Mouse (Mus musculus): ENCODE measurements around the gene Upk1a.

Upk1a gene

GRCm38 (mm10) chr7:30581547-30581946, 31.1 kb downstream of the Upk1a start:
- no peak for DNase-seq (ENCODE audit: low read depth in 2 of 2, low spot score in 2 of 2)

- no peak for DNase-seq (ENCODE audit: low read depth in 2 of 2, low spot score in 2 of 2)
Observed at GRCm38 (mm10) chr7:30579950-30580349, 32.7 kb downstream of the Upk1a start.

GRCm38 (mm10) chr7:30572969-30573368, 39.7 kb downstream of the Upk1a start:
- DNase-seq (ENCODE audit: low read depth in 2 of 2, low spot score in 2 of 2) = no peak

DNA sequence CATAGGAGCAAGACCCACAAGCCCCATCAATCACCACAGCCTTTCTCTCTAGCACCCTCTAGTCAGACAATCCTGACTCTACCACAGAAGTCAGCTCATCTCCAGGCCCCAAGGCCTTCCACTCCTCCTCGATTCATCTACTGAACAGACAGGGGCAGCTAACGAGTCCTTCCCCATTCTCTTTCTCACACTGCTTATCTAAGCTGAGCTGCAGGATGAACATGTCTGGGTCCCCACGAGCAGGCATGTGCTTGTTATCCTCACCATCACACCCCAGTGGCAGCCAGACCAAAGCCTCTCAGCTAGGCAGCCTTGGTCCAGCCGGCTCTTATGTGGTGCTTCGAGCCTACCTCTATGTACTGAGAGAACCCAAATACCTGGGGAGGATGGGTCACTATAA, 40.3 kb downstream of the Upk1a start:
- DNase-seq (ENCODE audit: low read depth in 2 of 2, low spot score in 2 of 2) = no peak

DNA sequence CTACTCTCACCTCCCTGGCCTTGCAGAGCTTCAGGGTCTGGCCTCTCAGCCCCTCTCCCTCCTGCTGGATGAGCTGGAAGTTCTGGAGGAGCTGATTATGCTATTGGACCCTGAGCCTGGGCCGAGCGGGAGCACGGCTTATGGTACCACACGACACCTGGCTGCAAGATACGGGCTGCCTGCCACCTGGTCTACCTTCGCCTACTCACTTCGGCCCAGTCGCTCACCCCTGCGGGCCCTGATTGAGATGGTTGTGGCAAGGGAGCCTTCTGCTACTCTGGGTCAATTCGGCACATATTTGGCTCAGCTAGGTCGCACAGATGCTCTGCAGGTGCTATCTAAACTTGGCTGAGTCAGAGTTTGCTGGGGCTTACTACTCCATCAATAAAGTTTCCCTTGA, 45.1 kb downstream of the Upk1a start:
- DNase-seq (ENCODE audit: low read depth in 2 of 2, low spot score in 2 of 2) = no peak

DNA sequence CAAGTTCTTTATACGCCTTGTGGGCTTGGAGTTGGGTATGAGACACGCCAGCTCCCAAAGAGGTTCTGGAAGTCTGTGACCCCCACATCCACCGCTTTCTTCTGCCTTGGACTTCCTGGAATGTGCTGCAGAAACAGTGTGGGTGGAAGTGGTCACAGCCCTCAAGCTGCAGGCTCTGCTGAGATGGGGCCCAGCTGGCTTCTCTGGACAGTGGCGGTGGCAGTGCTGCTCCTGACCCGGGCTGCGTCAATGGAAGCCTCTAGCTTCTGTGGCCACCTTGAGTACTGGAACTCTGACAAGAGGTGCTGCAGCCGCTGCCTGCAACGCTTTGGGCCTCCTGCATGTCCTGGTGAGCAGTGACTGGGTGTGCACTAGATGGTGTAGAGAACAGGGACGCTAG, 46.6 kb downstream of the Upk1a start:
- DNase-seq (ENCODE audit: low read depth in 2 of 2, low spot score in 2 of 2) = no peak

GRCm38 (mm10) chr7:30564970-30565571, 47.6 kb downstream of the Upk1a start, which contains the start of gene Igflr1:
TSS of gene Igflr1 (plus strand) at chr7:30565427.
- no peak for DNase-seq (ENCODE audit: low read depth in 2 of 2, low spot score in 2 of 2)

- peak; percentile 58 to 72 for DNase-seq (ENCODE audit: low read depth in 2 of 2, low spot score in 2 of 2)
Observed at GRCm38 (mm10) chr7:30563906-30564280, 48.8 kb downstream of the Upk1a start.

GRCm38 (mm10) chr7:30563117-30563905, 49.3 kb downstream of the Upk1a start, which contains the start of the genes U2af1l4, Gm49396 and Psenen:
TSS of gene U2af1l4 (plus strand) at chr7:30563301.
TSS of gene Gm49396 (plus strand) at chr7:30563344.
TSS of gene Psenen (minus strand) at chr7:30563627.
- peak; percentile 89 to 91 for DNase-seq (ENCODE audit: low read depth in 2 of 2, low spot score in 2 of 2)

DNA sequence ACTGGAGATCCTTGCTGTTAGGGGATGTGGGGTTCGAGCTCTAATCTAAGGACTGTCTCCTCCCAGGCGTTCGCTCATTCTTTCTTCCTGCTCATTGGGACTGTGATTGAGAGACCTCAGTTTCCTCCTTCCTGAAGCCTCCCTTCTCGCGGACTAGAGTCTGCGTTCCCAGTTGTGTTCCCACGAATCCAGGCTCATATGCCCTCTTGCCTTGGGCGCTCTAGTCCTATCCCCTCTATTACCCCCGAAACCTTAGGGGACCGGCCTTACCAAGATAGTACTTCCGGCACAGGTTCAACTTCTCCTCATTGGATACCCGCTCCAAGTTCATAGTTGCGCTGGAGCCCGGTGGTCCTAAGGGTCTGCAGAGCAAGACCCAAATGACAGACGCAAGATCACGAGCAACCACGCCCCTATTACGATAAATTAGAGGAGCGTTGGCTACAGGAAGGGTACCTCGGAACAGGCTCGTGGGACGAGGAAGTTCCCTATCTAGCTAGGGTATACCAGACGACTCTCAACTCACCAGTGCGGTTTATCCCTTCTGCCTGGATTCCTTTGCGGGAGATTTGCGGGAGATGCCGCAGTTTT, 50.0 kb downstream of the Upk1a start:
- no peak for DNase-seq (ENCODE audit: low read depth in 2 of 2, low spot score in 2 of 2)

DNA sequence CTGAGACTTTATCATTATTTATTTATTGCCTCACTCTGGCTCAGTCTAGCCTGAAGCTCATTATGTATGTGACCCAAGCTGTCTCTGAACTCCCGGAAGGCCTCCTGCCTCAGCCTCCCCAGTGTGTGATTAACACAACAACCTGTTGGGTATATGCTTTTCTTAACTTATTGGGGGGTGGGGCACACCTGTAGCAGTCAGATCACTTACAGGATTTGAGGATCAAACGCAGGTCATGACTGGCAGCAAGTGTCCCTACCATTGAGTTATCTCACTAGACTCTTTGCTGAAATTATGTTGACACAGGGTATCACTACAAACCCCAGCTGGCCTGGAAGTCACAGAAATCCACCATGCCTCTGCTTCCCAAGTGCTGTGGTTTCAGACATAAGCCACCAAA, 52.4 kb downstream of the Upk1a start:
- no peak for DNase-seq (ENCODE audit: low read depth in 2 of 2, low spot score in 2 of 2)

GRCm38 (mm10) chr7:30559443-30559954, 53.1 kb downstream of the Upk1a start, which contains the start of gene Lin37:
TSS of gene Lin37 (minus strand) at chr7:30559838.
- peak; percentile 79 to 85 for DNase-seq (ENCODE audit: low read depth in 2 of 2, low spot score in 2 of 2)

GRCm38 (mm10) chr7:30558656-30559442, 53.8 kb downstream of the Upk1a start:
- no peak for DNase-seq (ENCODE audit: low read depth in 2 of 2, low spot score in 2 of 2)

- no peak for DNase-seq (ENCODE audit: low read depth in 2 of 2, low spot score in 2 of 2)
Observed at GRCm38 (mm10) chr7:30557901-30558514, 54.6 kb downstream of the Upk1a start.

DNA sequence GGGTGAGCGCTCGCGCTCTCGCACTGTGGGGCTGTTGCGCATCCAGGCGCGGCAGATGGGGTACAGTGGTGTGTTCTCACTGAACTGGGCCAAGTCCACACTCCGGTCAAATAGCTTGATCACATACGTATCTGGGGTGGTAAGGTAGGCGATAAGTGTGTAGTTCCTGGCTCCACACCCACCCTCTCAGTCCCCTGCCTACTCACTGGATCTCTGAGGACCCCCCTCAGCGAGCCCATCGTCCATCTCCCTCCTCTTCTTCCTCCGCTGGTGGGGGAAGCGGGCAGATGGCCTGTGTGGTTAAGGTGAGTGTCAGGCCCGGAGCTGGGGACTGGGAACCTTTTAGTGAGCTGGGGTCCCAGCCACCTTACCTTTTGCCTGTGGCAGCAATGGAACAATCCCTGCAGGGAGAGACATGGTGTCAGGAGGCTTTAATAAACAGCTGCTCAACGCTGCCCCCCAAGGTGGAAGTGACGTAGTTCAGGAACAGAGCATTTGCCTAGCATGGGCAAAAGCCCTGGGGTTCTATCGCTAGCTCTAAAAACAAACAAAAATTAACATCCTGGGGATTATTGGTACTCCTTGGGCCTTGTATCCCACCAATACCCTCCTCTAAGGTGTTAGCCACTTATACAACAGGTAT, 55.6 kb downstream of the Upk1a start:
- DNase-seq (ENCODE audit: low read depth in 2 of 2, low spot score in 2 of 2) = peak in 1 of 2 experiments; percentile 46

- no peak for DNase-seq (ENCODE audit: low read depth in 2 of 2, low spot score in 2 of 2)
Observed at GRCm38 (mm10) chr7:30553810-30554584, 58.6 kb downstream of the Upk1a start.
